Mouse (Mus musculus): ENCODE measurements at regions not wholly inside any gene's neighbourhood (a gene's known extent, or its start where the extent isn't known, plus 50 kb on each side); places are given as distances from the start of the nearest gene placed in this dataset.

DNA sequence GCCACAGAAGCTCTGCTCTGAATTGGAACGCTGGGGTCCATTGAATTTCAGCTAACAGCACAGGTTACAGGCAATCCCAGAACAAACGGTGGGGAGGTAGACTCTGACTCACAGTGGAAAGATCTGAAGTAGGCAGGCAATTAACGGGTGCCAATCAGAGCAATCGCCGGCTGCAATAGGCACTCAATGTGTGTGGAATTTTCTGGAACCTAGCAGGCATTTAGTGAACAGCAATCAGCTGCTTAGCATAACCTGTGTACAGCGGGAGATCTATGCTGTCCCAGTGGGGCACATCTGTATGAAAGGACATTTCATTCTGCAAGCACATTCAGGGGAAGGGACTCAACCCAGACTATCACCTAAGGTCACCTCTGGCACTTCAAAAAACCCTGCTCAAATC is 213.4 kb downstream of the 1810013L24Rik start:
- no peak for TF ChIP-seq CTCF (IDR thresholded peaks at IDR 0.05; ENCODE audit: low read depth)
- no peak for TF ChIP-seq EP300 (IDR thresholded peaks at IDR 0.05; ENCODE audit: low read depth)

Data from liver, embryonic 14.5 days (tissue).